Mouse (Mus musculus) CH12.LX (cell line): ENCODE measurements around the gene Scgb3a1. TPM values are rescaled to one million over a fixed set of nuclear protein-coding genes. Genes with fewer than 3 reads are reported as not detected.

ENCODE experiments used
- DNase-seq: peaks from one replicate; pipeline ENCODE4 v3.0.0-alpha.2; 2013; ENCODE audit errors: extremely low read depth
- H3K27ac ChIP-seq: 2 replicates; pipeline ENCODE4 v1.5.1; 2012; ENCODE audit warnings: low read depth, mild to moderate bottlenecking, control low read depth, moderate library complexity; ENCODE audit not compliant: insufficient read depth
- H3K27me3 ChIP-seq: replicated peaks from 2 replicates; pipeline ENCODE3; 2012; ENCODE audit warnings: inconsistent platforms
- H3K36me3 ChIP-seq, 2 experiments: replicated peaks in 1 of 2; 2 replicates each; pipeline versions ENCODE3 to v1.6.1; 2012; ENCODE audit warnings: inconsistent platforms in 1 of 2, low read length in 1 of 2, mild to moderate bottlenecking in 1 of 2, mixed read lengths in 1 of 2, moderate library complexity in 1 of 2; ENCODE audit not compliant: control insufficient read depth in 1 of 2, insufficient read depth in 1 of 2
- H3K4me1 ChIP-seq, 2 experiments: 2 replicates each; pipeline ENCODE4 v1.6.1; 2012; ENCODE audit warnings: inconsistent platforms in 1 of 2, moderate library complexity in 1 of 2; ENCODE audit not compliant: insufficient read depth in 2 of 2, control insufficient read depth in 1 of 2
- H3K4me2 ChIP-seq: 2 replicates; pipeline ENCODE4 v1.6.1; 2012; ENCODE audit warnings: low read depth, mild to moderate bottlenecking, control low read depth; ENCODE audit not compliant: poor library complexity, insufficient read depth, severe bottlenecking
- H3K4me3 ChIP-seq, 3 experiments: fragments of 150-350 bp in 1 of 3; sonication (generic) in 1 of 3; replicated peaks in 1 of 3; 2 replicates each; pipeline versions ENCODE3 to v1.5.1; 2011 to 2012; ENCODE audit warnings: low read depth in 2 of 3, low read length in 2 of 3, mild to moderate bottlenecking in 2 of 3, moderate library complexity in 2 of 3, control low read depth in 1 of 3, improper control_type of control experiment in 1 of 3, inconsistent platforms in 1 of 3, mixed read lengths in 1 of 3; ENCODE audit not compliant: poor library complexity in 1 of 3
- H3K79me2 ChIP-seq: replicated peaks from 2 replicates; pipeline ENCODE4 v1.6.1; 2012; ENCODE audit warnings: mild to moderate bottlenecking, moderate library complexity; ENCODE audit not compliant: control insufficient read depth, poor library complexity, insufficient read depth, severe bottlenecking; ENCODE audit errors: extremely low read depth
- H3K9ac ChIP-seq: 2 replicates; pipeline ENCODE4 v1.6.1; 2012; ENCODE audit warnings: low read depth, mild to moderate bottlenecking, control low read depth, moderate library complexity; ENCODE audit not compliant: insufficient read depth
- H3K9me3 ChIP-seq: replicated peaks from 2 replicates; pipeline ENCODE3; 2012; ENCODE audit warnings: low read length, inconsistent platforms, mixed read lengths
- CHD1 ChIP-seq: IDR thresholded peaks from 2 replicates; pipeline ENCODE4 v1.6.1; 2012; ENCODE audit warnings: low read depth, low read length, improper control_type of control experiment, inconsistent platforms
- CTCF ChIP-seq, 2 experiments: IDR thresholded peaks in 1 of 2; conservative IDR thresholded peaks in 1 of 2; 2 replicates each; pipeline ENCODE4 v1.5.1; 2011 to 2012; ENCODE audit warnings: low read depth in 2 of 2, low read length in 2 of 2, improper control_type of control experiment in 1 of 2, inconsistent platforms in 1 of 2, mild to moderate bottlenecking in 1 of 2, moderate library complexity in 1 of 2
- ELF1 ChIP-seq: IDR thresholded peaks from 2 replicates; pipeline ENCODE4 v1.6.1; 2014; ENCODE audit warnings: low read depth, mild to moderate bottlenecking, inconsistent platforms, low read length, improper control_type of control experiment
- GABPA ChIP-seq: IDR thresholded peaks from 2 replicates; pipeline ENCODE4 v1.6.1; 2012; ENCODE audit warnings: low read depth, low read length, improper control_type of control experiment, inconsistent platforms; ENCODE audit not compliant: insufficient replicate concordance
- MAX ChIP-seq: IDR thresholded peaks from 2 replicates; pipeline ENCODE4 v1.6.1; 2011; ENCODE audit warnings: low read length, improper control_type of control experiment
- MEF2A ChIP-seq: IDR thresholded peaks from 2 replicates; pipeline ENCODE4 v1.6.1; 2014; ENCODE audit warnings: low read depth, mild to moderate bottlenecking, inconsistent platforms, low read length, improper control_type of control experiment, borderline replicate concordance
- MXI1 ChIP-seq: IDR thresholded peaks from 2 replicates; pipeline ENCODE4 v1.6.1; 2011; ENCODE audit warnings: mild to moderate bottlenecking, low read depth, low read length, improper control_type of control experiment
- MYC ChIP-seq: IDR thresholded peaks from 2 replicates; pipeline ENCODE4 v1.6.1; 2011; ENCODE audit warnings: low read depth, mild to moderate bottlenecking, improper control_type of control experiment, low read length
- NRF1 ChIP-seq: IDR thresholded peaks from 2 replicates; pipeline ENCODE4 v1.6.1; 2014; ENCODE audit warnings: low read depth, mild to moderate bottlenecking, inconsistent platforms, low read length, improper control_type of control experiment, moderate library complexity
- PAX5 ChIP-seq: IDR thresholded peaks from 2 replicates; pipeline ENCODE4 v1.6.1; 2012; ENCODE audit warnings: low read length, inconsistent platforms, mixed read lengths
- RAD21 ChIP-seq: IDR thresholded peaks from 2 replicates; pipeline ENCODE4 v1.6.1; 2011; ENCODE audit warnings: low read depth, mild to moderate bottlenecking, low read length, improper control_type of control experiment, moderate library complexity
- TBP ChIP-seq: conservative IDR thresholded peaks from 2 replicates; pipeline ENCODE4 v1.6.1; 2011; ENCODE audit warnings: low read depth, low read length, improper control_type of control experiment
- UBTF ChIP-seq: IDR thresholded peaks from 2 replicates; pipeline ENCODE4 v1.6.1; 2012; ENCODE audit warnings: low read depth, mild to moderate bottlenecking, inconsistent platforms, low read length, improper control_type of control experiment, moderate library complexity
- USF2 ChIP-seq: conservative IDR thresholded peaks from 2 replicates; pipeline ENCODE4 v1.6.1; 2011; ENCODE audit warnings: low read depth, low read length, improper control_type of control experiment
- ZC3H11A ChIP-seq: IDR thresholded peaks from 2 replicates; pipeline ENCODE4 v1.6.1; 2012; ENCODE audit warnings: low read depth, mild to moderate bottlenecking, inconsistent platforms, low read length, improper control_type of control experiment
- ZNF384 ChIP-seq: IDR thresholded peaks from 2 replicates; pipeline ENCODE4 v1.6.1; 2012; ENCODE audit warnings: low read depth, low read length, improper control_type of control experiment, inconsistent platforms
- dilution Hi-C: fragments of 300-500 bp; cut with MboI; formaldehyde crosslinking; loops from 2 replicates; pipeline ENCODE4 v1.14.3; 2020; ENCODE audit warnings: low sequenced_read_pairs; ENCODE audit not compliant: extremely low pct_unique_long_range_greater_than_20kb, extremely low pct_ligation_motif_present
- in situ Hi-C: fragments of 300-500 bp; cut with MboI; formaldehyde crosslinking; loops from 3 replicates; pipeline ENCODE4 v1.14.3; 2019; ENCODE audit warnings: low sequenced_read_pairs, low pct_ligation_motif_present, low pct_unique_long_range_greater_than_20kb, mixed read lengths
- polyA plus RNA-seq: library from polyadenylated mRNA; unstranded; fragments of >175 nt; gene quantifications from 2 replicates; pipeline ENCODE4 v1.2.1, GENCODE M21; 2012; ENCODE audit warnings: low read depth; ENCODE audit not compliant: insufficient read length
- total RNA-seq, 2 experiments: library from RNA; depleted of rRNA; stranded (reverse); fragments of 300-350 nt in 1 of 2; fragments of >200 nt in 1 of 2; gene quantifications; 2 replicates each; pipeline ENCODE4 v1.2.3; 2012 to 2014

The Scgb3a1 gene
- total and polyA plus RNA-seq, 3 experiments, result not detected

DNA sequence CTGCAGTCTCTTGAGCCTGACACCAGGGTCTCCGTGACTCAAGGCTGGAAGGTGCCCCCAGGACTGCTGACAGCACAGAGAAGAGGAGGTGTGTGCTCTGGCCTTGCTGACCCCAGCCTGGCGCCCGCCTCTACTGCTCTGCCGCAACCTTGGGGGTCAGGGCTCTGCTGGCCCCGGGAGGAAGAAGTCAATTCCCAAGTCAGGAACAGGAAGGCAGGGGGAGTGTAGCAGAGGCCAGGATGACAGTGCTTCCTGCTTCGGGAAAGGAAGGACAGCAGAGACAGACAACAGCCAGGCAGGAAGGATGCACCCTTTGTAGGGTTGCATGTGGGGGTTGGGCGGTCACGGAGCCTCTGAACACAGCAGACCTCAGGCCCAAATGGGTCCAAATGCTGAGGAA is 44.9 kb upstream of the Scgb3a1 start:
- no peak overlapping the region for H3K4me3 ChIP-seq
- no peaks in the 10 kb centered on the region for H3K36me3 ChIP-seq
- no peak for TF ChIP-seq NRF1
- no peak for TF ChIP-seq GABPA
- TF ChIP-seq MYC, result no peak
- TF ChIP-seq, all 38 proteins: peak for 0
- H3K4me1 ChIP-seq, result peaks cover under 1% of the 10 kb centered on the region in 2 experiments; a peak in 2 of 4 replicates
- H3K27ac ChIP-seq, result no peak overlapping the region
- H3K27me3 ChIP-seq, result peaks cover 93% of the 10 kb centered on the region
- no peak for DNase-seq
- no peak overlapping the region for H3K9ac ChIP-seq
- no peaks in the 10 kb centered on the region for H3K79me2 ChIP-seq
- dilution Hi-C loops (no loop called here), in situ Hi-C loops (no loop called here)
- H3K4me2 ChIP-seq, result no peak overlapping the region
- no peaks in the 10 kb centered on the region for H3K9me3 ChIP-seq

DNA sequence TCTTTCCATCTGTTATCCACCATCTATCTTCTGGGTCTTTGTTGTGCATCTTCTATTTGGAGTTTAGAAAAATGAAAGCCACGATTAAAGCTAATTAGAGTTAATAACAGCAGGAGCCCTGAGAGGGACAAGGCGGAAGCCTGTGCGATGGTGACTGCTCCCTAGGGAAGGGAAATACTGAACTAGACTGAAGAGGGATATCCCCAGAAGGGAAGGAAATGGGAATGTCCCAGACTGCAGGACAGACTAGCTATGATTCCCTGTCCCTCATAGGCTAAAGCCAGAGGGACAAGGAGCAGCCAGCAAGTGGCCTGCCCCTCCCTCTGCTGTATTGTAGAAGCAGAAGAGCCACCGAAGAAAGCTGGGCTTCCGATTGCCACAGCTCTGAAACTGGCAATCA is 41.5 kb upstream of the Scgb3a1 start:
- Histone ChIP-seq H3K36me3 (no peaks in the 10 kb centered on the region), H3K9ac (no peak overlapping the region), H3K4me1 (0 out of 4 replicates have a peak, but pooled peaks cover 0 to 3% of the 10 kb centered on the region in 2 experiments), H3K4me3 (no peak overlapping the region), H3K79me2 (no peaks in the 10 kb centered on the region), H3K4me2 (no peak overlapping the region), H3K9me3 (no peaks in the 10 kb centered on the region), H3K27me3 (peaks cover 84% of the 10 kb centered on the region), H3K27ac (no peak overlapping the region)
- dilution Hi-C loops, result no loop called here
- TF ChIP-seq RAD21, result no peak
- TF ChIP-seq PAX5, result no peak
- no peak for TF ChIP-seq ZC3H11A
- TF ChIP-seq CHD1, result no peak
- TF ChIP-seq NRF1, result no peak
- no peak for TF ChIP-seq UBTF
- no peak for TF ChIP-seq MXI1
- no peak for TF ChIP-seq GABPA
- no peak for TF ChIP-seq ELF1
- TF ChIP-seq MYC, result no peak
- no peak for TF ChIP-seq ZNF384
- no peak for TF ChIP-seq MAX
- no peak for TF ChIP-seq TBP
- TF ChIP-seq USF2, result no peak
- no peak for TF ChIP-seq MEF2A
- TF ChIP-seq CTCF (conservative IDR thresholded peaks at IDR 0.05 in 1 of 2, IDR thresholded peaks at IDR 0.05 in 1 of 2; ENCODE audit: low read depth in 2 of 2, low read length in 2 of 2), result no peak
- no peak for DNase-seq
- in situ Hi-C loops, result no loop called here
